Mouse (Mus musculus) kidney, embryonic 15.5 days (tissue): ENCODE measurements around the gene Smndc1. TPM values are rescaled to one million over a fixed set of nuclear protein-coding genes. Genes with fewer than 3 reads are reported as not detected.

Experiments used
- ATAC-seq: fragments of 200-750 bp; cut with Nextera tagmentation; replicated peaks from 2 replicates; pipeline ENCODE4 v1.8.0; 2017; ENCODE audit warnings: moderate TSS enrichment; ENCODE audit not compliant: low FRiP score
- H3K27ac ChIP-seq: fragments of 300-500 bp; sonication (generic); 2 replicates; pipeline ENCODE4 v1.5.1; 2015; ENCODE audit warnings: mild to moderate bottlenecking, inconsistent platforms
- H3K27me3 ChIP-seq: fragments of 300-500 bp; sonication (generic); 2 replicates; pipeline ENCODE4 v1.6.1; 2015; ENCODE audit warnings: inconsistent platforms
- H3K36me3 ChIP-seq: fragments of 300-500 bp; sonication (generic); 2 replicates; pipeline ENCODE4 v1.6.1; 2015; ENCODE audit warnings: inconsistent platforms
- H3K4me1 ChIP-seq: fragments of 300-500 bp; sonication (generic); 2 replicates; pipeline ENCODE4 v1.6.1; 2015; ENCODE audit warnings: inconsistent platforms
- H3K4me2 ChIP-seq: fragments of 300-500 bp; sonication (generic); 2 replicates; pipeline ENCODE4 v1.6.1; 2015; ENCODE audit warnings: moderate library complexity, mild to moderate bottlenecking, inconsistent platforms
- H3K4me3 ChIP-seq: fragments of 300-500 bp; sonication (generic); replicated peaks from 2 replicates; pipeline ENCODE4 v1.5.1; 2015; ENCODE audit warnings: mild to moderate bottlenecking, inconsistent platforms
- H3K9ac ChIP-seq: fragments of 300-500 bp; sonication (generic); 2 replicates; pipeline ENCODE4 v1.6.1; 2015; ENCODE audit warnings: mild to moderate bottlenecking, inconsistent platforms
- H3K9me3 ChIP-seq: fragments of 300-500 bp; sonication (generic); replicated peaks from 2 replicates; pipeline ENCODE4 v1.6.1; 2016; ENCODE audit warnings: inconsistent platforms
- WGBS: fragments of 180-500 bp; shearing (Covaris S2); methylation state at CpG from one replicate; pipeline ENCODE4 v1.1.7; 2015; ENCODE audit warnings: mixed read lengths; 5-methylcytosine and 5-hydroxymethylcytosine counted together
- polyA plus RNA-seq: library from polyadenylated mRNA; unstranded; fragments of >200 nt; fragmentation: Nextera tagmentation; extraction: Ambion mirVana; gene quantifications from 2 replicates; pipeline ENCODE4 v1.2.1, GENCODE M21; 2015

Gene Smndc1
- polyA plus RNA-seq, 1 experiment from 2014 or later, result 40.6 TPM

- no peak for ATAC-seq
- peak overlapping the region; percentile 70; the same call in 1 of the 2 replicates for H3K27ac ChIP-seq
- no peaks in the 10 kb centered on the region; the same call in 1 of the 2 replicates for H3K27me3 ChIP-seq
These were observed 33.6 kb upstream of the Smndc1 start for GRCm38 (mm10) chr19:53423816-53424465.

GRCm38 (mm10) chr19:53423341-53423753, 33.0 kb upstream of the Smndc1 start:
- Histone ChIP-seq H3K9me3 (no peaks in the 10 kb centered on the region), H3K4me3 (no peak overlapping the region), H3K36me3 (no peaks in the 10 kb centered on the region), H3K9ac (no peak overlapping the region), H3K4me2 (peak overlapping the region; percentile 36), H3K4me1 (peaks cover 53% of the 10 kb centered on the region), H3K27me3 (peaks cover 3% of the 10 kb centered on the region; the same call in 1 of the 2 replicates), H3K27ac (no peak overlapping the region)
- 22% methylated on average over 19 of the region's 19 CpGs for WGBS
- no peak for ATAC-seq

More at GRCm38 (mm10) chr19:53423816-53424465, 33.6 kb upstream of the Smndc1 start:
- H3K4me1 ChIP-seq, result peaks cover 53% of the 10 kb centered on the region
- no peaks in the 10 kb centered on the region for H3K36me3 ChIP-seq
- 61% methylated on average over 17 of the region's 17 CpGs for WGBS
- no peak overlapping the region for H3K9ac ChIP-seq
- H3K9me3 ChIP-seq, result no peaks in the 10 kb centered on the region
- no peak overlapping the region; the same call in 1 of the 2 replicates for H3K4me3 ChIP-seq
- peak overlapping the region; percentile 41; the same call in 1 of the 2 replicates for H3K4me2 ChIP-seq

- H3K9me3 ChIP-seq, result no peaks in the 10 kb centered on the region
- no peak overlapping the region for H3K9ac ChIP-seq
- H3K36me3 ChIP-seq, result no peaks in the 10 kb centered on the region
- ATAC-seq, result no peak
- H3K4me2 ChIP-seq, result peak overlapping the region; percentile 36
- H3K4me3 ChIP-seq, result no peak overlapping the region
- 68% methylated on average over 18 of the region's 18 CpGs for WGBS
- H3K27ac ChIP-seq, result no peak overlapping the region
- H3K4me1 ChIP-seq, result peaks cover 48% of the 10 kb centered on the region
- H3K27me3 ChIP-seq, result peaks cover 4% of the 10 kb centered on the region; the same call in 1 of the 2 replicates
These were observed 32.3 kb upstream of the Smndc1 start for GRCm38 (mm10) chr19:53422358-53423308.

- Histone ChIP-seq H3K9me3 (no peaks in the 10 kb centered on the region), H3K27me3 (peaks cover 7% of the 10 kb centered on the region; the same call in 1 of the 2 replicates), H3K9ac (peak overlapping the region; percentile 31; the same call in 1 of the 2 replicates), H3K4me3 (peak overlapping the region; percentile 43), H3K4me1 (peaks cover 41% of the 10 kb centered on the region), H3K4me2 (peak overlapping the region; percentile 81), H3K27ac (peak overlapping the region; percentile 94), H3K36me3 (no peaks in the 10 kb centered on the region)
- WGBS, result under 1% methylated on average over 6 of the region's 6 CpGs
- ATAC-seq, result peak; percentile 51
These were observed 31.3 kb upstream of the Smndc1 start for GRCm38 (mm10) chr19:53421583-53422188.

- H3K27ac ChIP-seq, result peak overlapping the region; percentile 94
- no peaks in the 10 kb centered on the region for H3K9me3 ChIP-seq
- H3K4me1 ChIP-seq, result peaks cover 41% of the 10 kb centered on the region
- H3K36me3 ChIP-seq, result no peaks in the 10 kb centered on the region
- peak overlapping the region; percentile 81 for H3K4me2 ChIP-seq
- peak; percentile 94 for ATAC-seq
- H3K4me3 ChIP-seq, result peak overlapping the region; percentile 43
- WGBS, result 1% methylated on average over 19 of the region's 19 CpGs
- H3K27me3 ChIP-seq, result peaks cover 7% of the 10 kb centered on the region; the same call in 1 of the 2 replicates
- H3K9ac ChIP-seq, result peak overlapping the region; percentile 31
These were observed 30.7 kb upstream of the Smndc1 start for GRCm38 (mm10) chr19:53420924-53421582.

GRCm38 (mm10) chr19:53419834-53420233, 29.5 kb upstream of the Smndc1 start:
- Histone ChIP-seq H3K9ac (no peak overlapping the region), H3K4me3 (no peak overlapping the region), H3K27ac (no peak overlapping the region), H3K36me3 (no peaks in the 10 kb centered on the region), H3K4me1 (peaks cover 35% of the 10 kb centered on the region), H3K9me3 (no peaks in the 10 kb centered on the region), H3K27me3 (0 out of 2 replicates have a peak, but pooled peaks cover 7% of the 10 kb centered on the region), H3K4me2 (no peak overlapping the region)
- 53% methylated on average over 5 of the region's 5 CpGs for WGBS
- no peak for ATAC-seq

- Histone ChIP-seq H3K36me3 (no peaks in the 10 kb centered on the region), H3K27me3 (0 out of 2 replicates have a peak, but pooled peaks cover 7% of the 10 kb centered on the region), H3K9me3 (no peaks in the 10 kb centered on the region), H3K4me1 (peaks cover 40% of the 10 kb centered on the region), H3K4me2 (no peak overlapping the region), H3K9ac (no peak overlapping the region), H3K27ac (no peak overlapping the region), H3K4me3 (no peak overlapping the region)
- WGBS, result 86% methylated on average over 17 of the region's 17 CpGs
- no peak for ATAC-seq
These were observed 24.8 kb upstream of the Smndc1 start for GRCm38 (mm10) chr19:53415198-53415597.

- Histone ChIP-seq H3K36me3 (no peaks in the 10 kb centered on the region), H3K9me3 (no peaks in the 10 kb centered on the region), H3K4me2 (no peak overlapping the region), H3K27ac (peak overlapping the region; percentile 65), H3K9ac (no peak overlapping the region), H3K27me3 (0 out of 2 replicates have a peak, but pooled peaks cover 7% of the 10 kb centered on the region), H3K4me1 (peaks cover 46% of the 10 kb centered on the region), H3K4me3 (no peak overlapping the region)
- WGBS, result 80% methylated on average over 11 of the region's 11 CpGs
- no peak for ATAC-seq
These were observed 24.3 kb upstream of the Smndc1 start for GRCm38 (mm10) chr19:53414650-53415049.

- peak overlapping the region; percentile 65 for H3K27ac ChIP-seq
- H3K27me3 ChIP-seq, result 0 out of 2 replicates have a peak, but pooled peaks cover 7% of the 10 kb centered on the region
- no peak overlapping the region for H3K4me2 ChIP-seq
- no peaks in the 10 kb centered on the region for H3K36me3 ChIP-seq
- peak; percentile 79 for ATAC-seq
- 46% methylated on average over 15 of the region's 15 CpGs for WGBS
- no peak overlapping the region for H3K9ac ChIP-seq
- peaks cover 49% of the 10 kb centered on the region for H3K4me1 ChIP-seq
- H3K4me3 ChIP-seq, result no peak overlapping the region
- H3K9me3 ChIP-seq, result no peaks in the 10 kb centered on the region
These were observed 23.4 kb upstream of the Smndc1 start for GRCm38 (mm10) chr19:53413617-53414380.

GRCm38 (mm10) chr19:53412149-53412848, 21.9 kb upstream of the Smndc1 start:
- ATAC-seq, result peak; percentile 59
- WGBS, result 9% methylated on average over 6 of the region's 6 CpGs
- Histone ChIP-seq H3K36me3 (no peaks in the 10 kb centered on the region), H3K4me3 (no peak overlapping the region), H3K9me3 (no peaks in the 10 kb centered on the region), H3K27me3 (0 out of 2 replicates have a peak, but pooled peaks cover 2% of the 10 kb centered on the region), H3K27ac (peak overlapping the region; percentile 93), H3K4me2 (0 out of 2 replicates have a peak overlapping the region, but pooled peaks have one; percentile 16), H3K9ac (no peak overlapping the region), H3K4me1 (peaks cover 49% of the 10 kb centered on the region)
